Mouse (Mus musculus): ENCODE data around the gene Ajuba.

The Ajuba gene

DNA sequence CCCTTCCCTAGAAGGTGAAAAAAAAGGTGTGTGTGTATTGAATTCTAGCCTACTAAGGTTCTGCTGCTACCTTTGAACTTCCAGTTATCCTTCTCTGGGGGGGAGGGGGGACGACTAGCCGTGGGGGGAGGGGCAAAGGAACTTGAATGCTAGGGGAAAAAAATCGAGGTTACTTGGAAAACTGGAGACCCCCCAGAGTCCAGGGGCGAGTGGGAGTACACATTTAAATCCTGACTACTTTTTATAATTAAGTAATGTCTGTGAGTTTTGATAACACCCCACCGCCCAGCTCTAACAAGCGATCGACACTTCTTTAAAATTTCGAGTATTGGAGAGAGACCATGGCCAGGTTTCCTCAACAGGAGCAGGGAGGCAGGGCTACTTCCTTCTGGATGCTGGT is 2.3 kb downstream of the Ajuba start:
- CTCF ChIA-PET, result interaction anchor here in 3 of 4 experiments (0.7 to 2.0 kb wide), 11 partner anchors 8 to 245 kb away, joined by 3 to 8 read pairs (median 5); partner anchors contain the start of genes Haus4 (in 2 of the 3), 4931414P19Rik (in 1 of the 3) and Cdh24 (in 1 of the 3)
- POLR2A ChIA-PET, result interaction anchor here (0.6 to 67.6 kb wide), 43 partner anchors 8 to 1310 kb away, joined by 3 to 2028 read pairs (median 5); partner anchors contain the start of genes Haus4 (in 4 of the 4), 1700123O20Rik (in 2 of the 4), Acin1 (in 2 of the 4) and Psmb5 (in 2 of the 4)

DNA sequence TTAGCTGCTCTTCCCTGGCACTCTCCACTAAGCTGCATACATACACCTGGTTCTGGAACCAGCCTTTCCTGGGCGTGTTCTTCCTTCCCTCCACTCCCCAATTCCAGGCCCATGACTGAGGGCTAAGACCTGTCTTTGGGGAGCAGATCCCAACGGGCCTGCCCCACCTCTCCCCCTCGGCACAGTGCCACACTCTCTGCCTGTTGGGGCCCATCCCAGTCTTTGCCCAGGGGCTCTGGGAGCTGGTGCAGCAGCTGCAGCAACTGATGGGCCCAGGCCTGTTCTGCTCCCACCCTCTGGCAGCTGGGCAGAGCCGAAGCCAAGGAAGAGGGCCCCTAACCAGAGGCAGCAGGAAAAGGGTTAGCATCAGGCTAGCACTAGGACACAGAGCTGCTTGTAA is 3.1 kb downstream of the Ajuba start:
- CTCF ChIA-PET, result interaction anchor here (0.5 to 2.7 kb wide), 12 partner anchors 9 to 85 kb away, joined by 3 to 13 read pairs (median 6); partner anchors contain the start of genes Cdh24 (in 1 of the 4) and Haus4 (in 1 of the 4)
- POLR2A ChIA-PET, result interaction anchor here (0.6 to 67.6 kb wide), 39 partner anchors 11 to 1066 kb away, joined by 3 to 2028 read pairs (median 4); partner anchors contain the start of genes Haus4 (in 4 of the 4), 1700123O20Rik (in 2 of the 4), 4931414P19Rik (in 2 of the 4) and Acin1 (in 2 of the 4)

DNA sequence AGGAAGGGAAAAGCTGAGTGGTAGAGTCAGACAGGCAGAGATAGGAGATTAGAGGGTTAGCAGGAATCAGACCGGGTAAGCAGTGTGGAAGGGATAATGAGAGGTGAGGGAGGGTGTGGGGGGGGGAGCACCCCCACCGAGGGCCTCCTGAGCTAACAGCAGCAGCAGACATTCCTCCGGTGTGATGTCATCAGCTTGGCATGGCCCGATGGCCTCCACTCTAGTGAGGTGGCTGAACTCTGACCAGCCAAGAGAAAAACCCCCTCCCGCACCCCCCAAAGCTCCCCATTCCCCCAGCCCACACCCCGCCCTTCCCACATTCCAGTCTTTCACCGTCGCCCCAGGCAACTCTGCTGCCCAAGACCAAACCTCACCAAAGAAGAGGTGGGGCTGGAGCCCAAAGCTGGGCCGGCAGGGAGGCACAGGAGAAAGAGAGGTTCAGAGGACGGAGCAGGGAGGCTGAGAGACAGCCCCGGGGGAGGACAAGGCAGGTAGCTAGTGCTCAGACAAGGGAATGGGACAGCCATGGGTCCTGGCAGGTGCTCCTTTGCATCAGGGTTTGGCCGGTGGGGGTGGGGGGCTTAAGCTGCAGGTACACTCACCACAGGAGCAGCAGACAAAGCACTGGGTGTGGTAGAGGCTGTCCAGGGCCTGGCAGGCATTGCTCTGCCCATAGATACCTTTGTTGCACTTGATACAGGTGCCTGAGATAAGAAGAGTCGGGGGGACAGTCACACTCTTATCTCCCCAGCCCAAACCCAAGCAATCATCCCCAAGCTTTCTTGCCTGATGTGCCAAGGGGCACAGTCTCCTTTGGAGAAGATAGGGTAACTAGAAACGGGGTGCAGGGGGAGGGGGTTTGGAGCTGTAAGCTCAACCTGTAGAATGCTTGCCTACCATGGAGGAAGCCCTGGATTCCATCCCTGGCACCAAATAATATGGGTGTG is 4.3 kb downstream of the Ajuba start:
- POLR2A ChIA-PET, result interaction anchor here (0.5 to 67.6 kb wide), 59 partner anchors 8 to 340 kb away, joined by 3 to 2028 read pairs (median 4); partner anchors contain the start of genes Haus4 (in 4 of the 4), 1700123O20Rik (in 3 of the 4), 4931414P19Rik (in 2 of the 4) and Acin1 (in 2 of the 4)

DNA sequence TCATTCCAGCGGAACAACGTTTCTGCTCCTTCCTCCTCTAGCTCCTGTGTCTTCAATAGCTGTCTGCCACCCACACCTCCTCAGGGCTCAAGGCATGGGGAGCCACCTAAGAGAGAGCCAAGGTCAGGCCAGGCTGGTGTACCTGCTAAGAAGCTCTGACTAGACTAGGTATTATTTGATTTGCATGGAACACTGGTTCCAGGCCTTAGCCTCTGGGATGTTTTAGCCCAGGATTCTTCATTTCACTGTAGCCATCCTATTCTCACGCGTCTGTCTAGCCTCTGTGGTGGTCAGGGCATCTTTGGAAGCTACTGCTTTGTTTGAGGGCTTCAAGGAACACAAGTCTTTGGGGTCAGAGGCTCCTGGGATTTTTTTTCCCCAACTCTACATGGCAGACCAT is 5.2 kb downstream of the Ajuba start:
- CTCF ChIA-PET, result interaction anchor here in 3 of 4 experiments (0.5 to 2.7 kb wide), 20 partner anchors 11 to 345 kb away, joined by 3 to 13 read pairs (median 4); partner anchors contain the start of genes Cdh24 (in 2 of the 3), Haus4 (in 2 of the 3) and Slc7a7 (in 1 of the 3)
- POLR2A ChIA-PET, result interaction anchor here (0.5 to 67.6 kb wide), 40 partner anchors 8 to 161 kb away, joined by 3 to 2028 read pairs (median 4); partner anchors contain the start of genes Haus4 (in 4 of the 4), 1700123O20Rik (in 3 of the 4), 4931414P19Rik (in 2 of the 4) and Acin1 (in 2 of the 4)

More for the DNA sequence above, 4.3 kb downstream of the Ajuba start:
- CTCF ChIA-PET, result interaction anchor here (0.5 to 2.7 kb wide), 32 partner anchors 10 to 360 kb away, joined by 3 to 17 read pairs (median 4); partner anchors contain the start of genes Cdh24 (in 2 of the 4), Haus4 (in 1 of the 4) and Slc7a7 (in 1 of the 4)

DNA sequence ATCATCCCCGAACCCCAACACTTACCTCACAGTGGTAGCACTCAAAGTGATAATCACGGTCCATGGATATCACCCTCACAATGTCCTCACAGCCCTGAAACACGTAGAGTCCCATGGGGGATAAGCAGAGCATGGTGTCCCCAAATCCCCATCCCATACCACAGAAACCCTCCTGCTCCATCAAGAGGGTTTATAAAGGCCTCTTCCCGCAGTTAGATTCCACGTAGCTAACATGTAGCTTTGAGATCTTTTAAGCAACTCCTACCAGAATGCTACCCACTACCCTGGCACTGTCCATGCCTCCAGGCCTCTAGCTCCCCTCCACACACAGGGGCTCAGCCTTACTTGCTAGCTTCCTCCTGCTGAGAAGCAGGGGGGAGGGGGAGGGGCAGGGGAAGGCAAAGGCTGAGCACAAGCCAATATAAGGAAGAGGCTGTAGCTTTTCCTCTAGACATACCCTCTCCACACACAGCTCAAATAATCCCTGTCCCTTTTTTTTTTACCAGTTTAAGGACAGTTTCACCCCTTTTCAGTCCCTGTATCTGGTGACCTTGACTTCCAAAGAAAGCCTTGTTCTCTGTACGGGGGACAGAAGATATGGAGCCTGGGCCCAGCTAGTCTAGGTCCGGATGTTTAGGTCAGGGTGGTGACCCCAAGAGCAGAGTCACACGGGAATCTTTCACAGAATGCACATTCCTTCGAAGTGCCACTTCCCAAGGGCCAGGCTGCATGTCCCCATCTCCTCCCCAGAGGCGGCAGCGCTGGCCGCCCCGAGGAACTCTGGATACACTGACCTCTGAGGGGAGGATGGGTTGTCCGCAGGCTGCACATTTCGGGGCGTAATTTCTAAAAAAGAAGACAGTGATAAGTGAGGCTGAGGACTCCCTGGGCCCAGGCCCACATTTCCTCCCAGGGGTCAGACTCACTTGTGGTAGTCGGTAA is 7.6 kb downstream of the Ajuba start:
- ChIA-PET POLR2A (interaction anchor here (0.6 to 67.6 kb wide), 35 partner anchors 7 to 294 kb away, joined by 3 to 2028 read pairs (median 4); partner anchors contain the start of genes Ajuba (in 2 of the 4), Cdh24 (in 2 of the 4), Haus4 (in 2 of the 4) and Prmt5 (in 2 of the 4)), CTCF (interaction anchor here (0.5 to 4.3 kb wide), 38 partner anchors 8 to 1312 kb away, joined by 3 to 25 read pairs (median 4); partner anchors contain the start of genes Ajuba (in 3 of the 4), Cdh24 (in 3 of the 4), Haus4 (in 3 of the 4) and 1700123O20Rik (in 1 of the 4))

DNA sequence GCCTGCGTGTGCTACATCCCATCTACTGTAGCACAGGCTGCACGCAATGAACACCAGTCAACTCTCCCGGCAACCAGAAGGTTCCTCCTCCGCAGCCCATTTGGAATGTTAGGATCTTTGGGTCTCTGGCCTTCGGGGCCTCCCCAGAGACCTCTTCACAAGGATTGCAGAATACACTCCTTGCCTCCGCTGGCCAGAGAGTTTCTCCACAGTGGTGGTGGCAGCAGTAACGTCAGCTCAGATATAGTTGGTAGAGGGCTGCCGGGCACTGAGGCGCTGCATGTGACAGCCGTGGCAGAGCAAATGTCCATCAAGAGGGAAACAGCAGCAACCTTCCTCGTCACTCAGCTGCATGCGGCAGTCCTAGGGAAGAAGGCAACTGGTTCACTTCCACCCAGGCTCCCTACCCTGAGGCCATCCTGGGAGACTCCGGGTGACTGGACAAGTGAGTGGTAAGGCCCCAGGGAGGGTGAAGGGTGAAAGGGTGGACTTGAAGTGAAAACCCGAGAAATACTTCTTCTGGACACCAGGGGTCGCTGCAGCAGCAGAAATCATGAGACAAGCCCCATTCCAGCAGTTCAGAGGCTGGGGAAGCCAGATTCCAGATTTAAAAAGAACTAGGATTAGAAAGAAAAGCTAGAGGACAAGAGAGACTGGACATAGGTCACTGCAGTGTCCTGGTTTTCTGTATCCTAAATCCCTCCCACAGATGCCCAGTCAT is 8.5 kb downstream of the Ajuba start:
- ChIA-PET POLR2A (interaction anchor here (0.6 to 67.6 kb wide), 31 partner anchors 7 to 295 kb away, joined by 3 to 2028 read pairs (median 5); partner anchors contain the start of genes Ajuba (in 2 of the 4), Haus4 (in 2 of the 4), Prmt5 (in 2 of the 4) and 4931414P19Rik (in 1 of the 4)), CTCF (interaction anchor here (0.5 to 4.3 kb wide), 34 partner anchors 9 to 231 kb away, joined by 3 to 25 read pairs (median 4); partner anchors contain the start of genes Ajuba (in 3 of the 4), Haus4 (in 3 of the 4), Cdh24 (in 2 of the 4) and 1700123O20Rik (in 1 of the 4))

DNA sequence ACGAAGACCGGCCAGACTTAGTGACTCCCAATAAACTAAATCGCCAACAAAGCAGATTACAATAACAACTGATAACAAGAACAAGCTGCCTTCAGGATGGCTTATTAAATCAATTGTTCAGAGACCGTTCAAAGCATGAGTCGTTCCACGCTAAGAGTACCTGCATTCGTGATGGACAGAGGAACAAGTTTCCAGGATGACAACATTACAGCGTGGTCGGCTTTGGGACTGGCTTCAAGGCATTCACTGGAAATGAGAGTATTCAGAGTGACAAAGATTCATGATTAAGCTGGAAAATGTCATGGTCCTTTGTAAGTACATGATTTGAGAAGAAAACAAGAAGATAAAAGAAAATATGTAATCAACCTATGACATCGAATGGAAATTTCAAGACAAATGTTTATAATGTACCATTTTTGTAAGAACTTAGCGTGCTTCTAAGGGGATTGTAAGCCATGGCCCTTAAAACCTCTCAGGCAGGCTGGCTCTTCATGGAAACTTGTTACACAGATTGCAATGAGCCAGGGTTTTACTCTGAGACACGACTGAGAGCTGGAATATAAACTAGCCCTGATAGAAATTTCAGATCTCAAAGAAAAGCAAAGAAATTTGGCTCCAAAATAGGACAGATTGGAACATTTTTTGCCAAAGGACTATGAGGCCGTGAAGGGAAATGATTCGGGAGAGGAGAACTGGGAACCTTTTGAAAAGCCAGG is 16.7 kb downstream of the Ajuba start:
- POLR2A ChIA-PET, result interaction anchor here in 2 of 4 experiments (1.3 to 67.6 kb wide), 6 partner anchors 2 to 44 kb away, joined by 3 to 2028 read pairs (median 18); partner anchors contain the start of genes 4931414P19Rik (in 1 of the 2), Ajuba (in 1 of the 2), Haus4 (in 1 of the 2) and Prmt5 (in 1 of the 2)
- CTCF ChIA-PET, result interaction anchor here in 1 of 4 experiments (0.9 to 2.1 kb wide), 2 partner anchors 32 to 90 kb away, joined by 3 to 5 read pairs; no protein-coding TSS in a partner anchor

DNA sequence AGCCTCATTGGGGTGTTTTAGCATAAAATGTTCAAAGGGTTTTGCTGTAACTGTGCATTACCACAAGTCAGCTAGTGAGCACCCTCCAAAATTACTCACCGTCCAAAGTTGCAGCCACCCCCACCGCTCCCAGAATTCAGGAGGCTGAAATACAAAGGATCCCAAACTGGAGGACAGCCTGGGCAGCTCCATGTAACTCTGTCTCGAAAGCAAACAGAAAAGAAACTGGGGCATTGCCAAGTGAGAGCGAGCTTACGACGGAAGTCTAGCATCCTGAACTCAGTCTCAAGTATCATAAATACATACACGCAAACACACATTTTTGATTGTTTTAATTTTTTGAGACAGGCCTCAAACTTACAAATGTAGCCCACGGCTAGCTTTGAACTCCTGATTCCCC is 20.0 kb downstream of the Ajuba start:
- ChIA-PET CTCF (interaction anchor here in 1 of 4 experiments (0.7 kb wide), 1 partner anchor 330 kb away, joined by 8 read pairs; no protein-coding TSS in a partner anchor), POLR2A (interaction anchor here in 2 of 4 experiments (0.5 to 49.3 kb wide), 4 partner anchors 12 to 37 kb away, joined by 3 to 2028 read pairs (median 6); partner anchors contain the start of genes 4931414P19Rik (in 1 of the 2), Ajuba (in 1 of the 2), Psmb11 (in 1 of the 2) and Psmb5 (in 1 of the 2))

DNA sequence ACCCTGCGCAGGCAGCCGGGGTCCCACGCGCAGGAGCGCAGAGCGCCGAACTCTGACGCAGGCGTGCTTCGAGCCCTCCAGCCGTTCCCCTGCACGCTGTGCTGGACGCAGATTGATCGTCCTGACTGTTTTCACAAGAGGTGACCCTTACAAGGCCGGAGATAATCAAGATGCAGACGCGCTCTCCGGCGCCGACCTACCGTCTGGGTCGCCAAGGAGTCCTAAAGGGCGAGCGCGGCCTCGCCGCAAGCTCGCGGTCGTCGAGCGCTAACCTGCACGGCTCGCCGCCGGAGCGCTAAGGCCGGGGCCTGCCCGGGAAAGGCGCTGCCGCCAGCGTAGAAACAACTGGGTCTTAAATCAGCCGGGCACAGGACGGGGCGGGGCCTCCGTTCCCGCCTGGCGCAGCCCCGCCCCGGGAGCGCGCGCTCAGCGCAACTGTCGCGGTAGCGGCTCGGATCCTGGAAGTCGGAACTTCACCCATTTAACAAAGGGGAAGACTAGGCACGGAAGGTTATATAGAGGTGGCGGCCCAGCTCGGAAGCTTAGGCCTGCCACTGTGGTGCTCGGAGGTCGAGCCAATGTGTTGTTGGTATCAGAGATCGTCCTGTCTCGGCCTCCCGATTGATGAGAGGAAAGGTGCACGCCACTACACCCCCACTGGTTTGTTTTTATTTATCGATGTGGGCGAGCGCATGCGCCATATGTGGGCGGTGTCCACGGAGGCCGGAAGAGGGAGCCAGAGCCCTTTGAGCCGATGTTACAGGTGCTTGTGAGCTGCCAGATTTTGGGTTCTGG is 23.2 kb downstream of the Ajuba start, which contains the start of gene Haus4:
TSS of gene Haus4 (minus strand) at position 642 of the 795 bp plus-strand sequence.
- CTCF ChIA-PET, result interaction anchor here (0.5 to 3.2 kb wide), 56 partner anchors 10 to 461 kb away, joined by 3 to 16 read pairs (median 4); partner anchors contain the start of genes Ajuba (in 2 of the 4), Cdh24 (in 2 of the 4), 4931414P19Rik (in 1 of the 4) and Psmb5 (in 1 of the 4)

DNA sequence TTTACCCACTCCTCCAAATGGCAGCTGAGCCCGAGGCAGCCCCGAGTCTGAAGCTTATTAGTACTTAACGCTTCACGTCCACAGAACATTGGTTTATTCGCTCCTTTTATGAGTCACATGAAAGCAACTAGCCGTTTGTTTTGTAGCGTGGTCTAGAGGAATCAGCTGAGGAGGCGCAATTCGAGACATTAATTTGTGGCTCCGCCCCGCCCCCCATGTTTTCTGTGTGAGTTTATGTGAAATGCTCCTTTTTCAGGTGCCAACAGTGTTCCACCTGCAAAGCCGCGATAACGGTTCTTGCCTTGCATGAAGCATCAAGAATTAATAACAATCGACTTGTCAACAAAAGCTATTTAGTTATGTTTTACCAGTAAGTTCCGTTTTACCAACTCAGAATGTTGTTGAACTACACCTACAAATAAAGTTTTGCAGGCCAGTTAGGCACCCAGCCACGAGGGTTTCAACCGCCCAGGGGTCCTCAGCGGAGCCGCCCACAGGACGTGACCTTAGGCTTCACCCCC is 23.8 kb downstream of the Ajuba start:
- POLR2A ChIA-PET, result interaction anchor here (0.6 to 49.3 kb wide), 46 partner anchors 9 to 1410 kb away, joined by 3 to 2028 read pairs (median 6); partner anchors contain the start of genes Ajuba (in 2 of the 4), Prmt5 (in 2 of the 4), Psmb5 (in 2 of the 4) and 4931414P19Rik (in 1 of the 4)
- CTCF ChIA-PET, result interaction anchor here (0.6 to 3.2 kb wide), 18 partner anchors 16 to 461 kb away, joined by 3 to 10 read pairs (median 5); partner anchors contain the start of gene Ajuba (in 1 of the 4)

More for the DNA sequence above, 23.2 kb downstream of the Ajuba start, which contains the start of gene Haus4:
- POLR2A ChIA-PET, result interaction anchor here (0.6 to 49.3 kb wide), 76 partner anchors 8 to 319 kb away, joined by 3 to 2028 read pairs (median 4); partner anchors contain the start of genes 1700123O20Rik (in 2 of the 4), 4931414P19Rik (in 2 of the 4), Ajuba (in 2 of the 4) and Cdh24 (in 2 of the 4)

DNA sequence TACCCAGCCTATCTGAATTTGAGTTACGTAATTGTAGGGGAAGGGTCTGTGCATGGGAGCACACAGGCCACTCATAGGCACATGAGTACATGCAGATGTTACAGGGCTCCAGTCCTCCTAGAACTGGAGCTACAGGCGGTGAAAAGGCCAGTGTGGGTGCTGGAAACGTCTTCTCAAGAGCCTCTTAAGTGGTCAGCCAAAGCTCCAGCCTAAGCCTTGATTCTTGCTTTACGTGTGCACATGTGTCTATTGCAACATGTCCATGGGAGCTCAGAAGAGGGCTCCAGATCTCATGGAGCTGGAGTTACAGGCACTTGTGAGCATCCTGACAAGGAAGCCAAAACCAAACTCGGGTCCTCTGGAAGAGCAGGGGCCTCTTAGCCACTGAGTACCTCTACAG is 32.7 kb downstream of the Ajuba start:
- CTCF ChIA-PET, result interaction anchor here in 1 of 4 experiments (1.8 kb wide), 1 partner anchor 16 kb away, joined by 6 read pairs; no protein-coding TSS in a partner anchor
- POLR2A ChIA-PET, result interaction anchor here in 2 of 4 experiments (0.8 to 49.3 kb wide), 3 partner anchors 9 to 49 kb away, joined by 3 to 2028 read pairs (median 16); partner anchors contain the start of genes Haus4 (in 2 of the 2), 4931414P19Rik (in 1 of the 2), Ajuba (in 1 of the 2) and Psmb11 (in 1 of the 2)

DNA sequence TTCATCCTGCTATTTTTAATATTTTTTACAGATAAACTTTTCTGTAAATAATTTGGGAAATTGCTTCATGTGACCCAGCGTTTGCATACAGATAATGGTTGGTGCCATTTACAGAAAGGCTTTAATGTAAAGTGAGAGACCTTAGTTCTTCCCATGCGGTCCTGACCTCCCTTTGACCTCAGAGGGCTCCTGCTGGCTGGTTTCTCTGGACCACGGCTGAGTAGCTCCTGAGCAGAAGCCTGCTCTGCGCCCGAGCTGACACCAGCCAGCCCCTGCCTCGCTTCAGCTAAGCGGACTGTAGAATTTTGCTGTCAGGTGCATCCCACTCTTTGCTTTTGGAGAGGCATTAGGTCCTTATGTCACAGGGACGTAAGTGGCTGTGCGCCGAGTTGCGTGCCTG is 36.6 kb downstream of the Ajuba start:
- CTCF ChIA-PET, result interaction anchor here in 3 of 4 experiments (0.7 to 2.9 kb wide), 6 partner anchors 11 to 54 kb away, joined by 3 to 20 read pairs (median 4); no protein-coding TSS in a partner anchor
- POLR2A ChIA-PET, result interaction anchor here in 3 of 4 experiments (0.6 to 49.3 kb wide), 11 partner anchors 9 to 123 kb away, joined by 3 to 2028 read pairs (median 5); partner anchors contain the start of genes Haus4 (in 2 of the 3), 4931414P19Rik (in 1 of the 3), Ajuba (in 1 of the 3) and Prmt5 (in 1 of the 3)

DNA sequence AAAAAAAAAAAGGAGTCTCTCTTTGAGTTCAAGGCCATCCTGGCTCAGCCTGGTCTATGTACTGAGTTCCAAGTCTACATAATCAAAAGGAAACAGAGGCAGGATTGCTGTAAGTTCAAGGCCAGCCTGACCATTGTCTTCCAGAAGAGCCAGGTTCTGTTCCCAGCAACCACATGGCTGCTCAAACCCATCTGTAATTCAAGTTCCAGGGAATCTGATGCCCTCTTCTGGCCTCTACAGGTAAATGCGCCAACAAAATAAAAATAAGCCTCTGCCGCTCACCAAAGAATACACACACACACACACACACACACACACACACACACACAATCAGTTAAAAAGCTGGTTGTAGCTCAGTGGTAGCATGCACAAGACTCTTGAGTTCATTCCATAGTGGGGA is 38.8 kb downstream of the Ajuba start:
- POLR2A ChIA-PET, result interaction anchor here in 1 of 4 experiments (0.9 to 49.3 kb wide), 3 partner anchors 9 to 55 kb away, joined by 4 to 2028 read pairs (median 6); partner anchors contain the start of genes 4931414P19Rik, Ajuba, Psmb11 and Psmb5
- CTCF ChIA-PET, result interaction anchor here (0.6 to 1.8 kb wide), 12 partner anchors 9 to 1204 kb away, joined by 3 to 34 read pairs (median 8); no protein-coding TSS in a partner anchor
